Mouse (Mus musculus): Measurements from ENCODE around the gene Krt13. TPM values are rescaled to one million over a fixed set of nuclear protein-coding genes. Genes with fewer than 3 reads are reported as not detected.

Krt13 gene
- 602 and 681 TPM in 2 replicates for polyA plus RNA-seq (2012; rRNA removed)

GRCm38 (mm10) chr11:100121466-100121865, at the start of gene Krt13:
Gene Krt13 (minus strand): TSS chr11:100121566.

GRCm38 (mm10) chr11:100148615-100149330, 27.4 kb upstream of the Krt13 start, which contains the start of gene Krt19:
Gene Krt19 (minus strand): TSS chr11:100148665.

GRCm38 (mm10) chr11:100135731-100136130, 14.4 kb upstream of the Krt13 start, which contains the start of gene Krt15:
Gene Krt15 (minus strand): TSS chr11:100135928.

GRCm38 (mm10) chr11:100105576-100106122, 15.7 kb downstream of the Krt13 start, which contains the start of gene Krt36:
Gene Krt36 (minus strand): TSS chr11:100105626.

GRCm38 (mm10) chr11:100096141-100096540, 25.2 kb downstream of the Krt13 start, which contains the start of gene Krt35:
Gene Krt35 (minus strand): TSS chr11:100096241.

GRCm38 (mm10) chr11:100087861-100088260, 33.5 kb downstream of the Krt13 start, which contains the start of gene Krt32:
Gene Krt32 (minus strand): TSS chr11:100088226.

Other genes starting within 250 kb of the Krt13 start
- not detected in 2 replicates for gene Krtap9-1, start 248.2 kb downstream of the Krt13 start, polyA plus RNA-seq (2012; rRNA removed)
- gene Gm11567, start 242.4 kb downstream of the Krt13 start, polyA plus RNA-seq (2012; rRNA removed): not detected in 2 replicates
- gene Krtap31-1, start 213.6 kb downstream of the Krt13 start, polyA plus RNA-seq (2012; rRNA removed): not detected in 2 replicates
- not detected in 2 replicates for gene Gm11565, start 206.8 kb downstream of the Krt13 start, polyA plus RNA-seq (2012; rRNA removed)
- gene Krtap31-2, start 185.3 kb downstream of the Krt13 start, polyA plus RNA-seq (2012; rRNA removed): not detected in 2 replicates
- not detected in 2 replicates for gene Krtap9-5, start 173.1 kb downstream of the Krt13 start, polyA plus RNA-seq (2012; rRNA removed)
- gene Krtap29-1, start 142.5 kb downstream of the Krt13 start, polyA plus RNA-seq (2012; rRNA removed): not detected in 2 replicates
- gene Krtap16-1, start 135.0 kb downstream of the Krt13 start, polyA plus RNA-seq (2012; rRNA removed): not detected in 2 replicates
- gene Krtap17-1, start 127.6 kb downstream of the Krt13 start, polyA plus RNA-seq (2012; rRNA removed): not detected in 2 replicates
- gene Krt33a, start 105.4 kb downstream of the Krt13 start, polyA plus RNA-seq (2012; rRNA removed): not detected in 2 replicates
- not detected in 2 replicates for gene Krt33b, start 91.7 kb downstream of the Krt13 start, polyA plus RNA-seq (2012; rRNA removed)
- not detected in 2 replicates for gene Krt34, start 80.0 kb downstream of the Krt13 start, polyA plus RNA-seq (2012; rRNA removed)
- gene Krt31, start 71.0 kb downstream of the Krt13 start, polyA plus RNA-seq (2012; rRNA removed): 0.09 TPM in 1 of 2 replicates, not detected in the other
- gene Krt32, start 33.3 kb downstream of the Krt13 start, polyA plus RNA-seq (2012; rRNA removed): 2.5 TPM in 2 replicates
- 0.08 TPM in 1 of 2 replicates, not detected in the other for gene Krt35, start 25.3 kb downstream of the Krt13 start, polyA plus RNA-seq (2012; rRNA removed)
- 0.06 and 0.19 TPM in 2 replicates for gene Krt36, start 15.9 kb downstream of the Krt13 start, polyA plus RNA-seq (2012; rRNA removed)
- 7.7 and 17.9 TPM in 2 replicates for gene Krt15, start 14.4 kb upstream of the Krt13 start, polyA plus RNA-seq (2012; rRNA removed)
- gene Krt19, start 27.1 kb upstream of the Krt13 start, polyA plus RNA-seq (2012; rRNA removed): 1,679 and 2,029 TPM in 2 replicates
- not detected in 2 replicates for gene Krt9, start 71.7 kb upstream of the Krt13 start, polyA plus RNA-seq (2012; rRNA removed)
- gene Krt14, start 86.0 kb upstream of the Krt13 start, polyA plus RNA-seq (2012; rRNA removed): 147 and 161 TPM in 2 replicates
- gene Krt16, start 127.3 kb upstream of the Krt13 start, polyA plus RNA-seq (2012; rRNA removed): 5.1 and 6.5 TPM in 2 replicates
- 20.4 and 26.8 TPM in 2 replicates for gene Krt17, start 139.5 kb upstream of the Krt13 start, polyA plus RNA-seq (2012; rRNA removed)
- 0.11 and 0.31 TPM in 2 replicates for gene Krt42, start 148.3 kb upstream of the Krt13 start, polyA plus RNA-seq (2012; rRNA removed)
- gene Eif1, start 198.3 kb upstream of the Krt13 start, polyA plus RNA-seq (2012; rRNA removed): 59.7 and 89.2 TPM in 2 replicates
- gene Gast, start 212.8 kb upstream of the Krt13 start, polyA plus RNA-seq (2012; rRNA removed): 1,071 and 1,807 TPM in 2 replicates
- 3.8 and 4.4 TPM in 2 replicates for gene Hap1, start 234.6 kb upstream of the Krt13 start, polyA plus RNA-seq (2012; rRNA removed)